Mouse (Mus musculus): ENCODE results near the gene Opn1mw. TPM values are rescaled to one million over a fixed set of nuclear protein-coding genes. Genes with fewer than 3 reads are reported as not detected.

The Opn1mw gene
- total and polyA plus RNA-seq, 3 experiments = not detected

- H3K27ac ChIP-seq = no peak within 1 kb of the TSS
- DNase-seq = no peak
- H3K79me2 ChIP-seq (replicated peaks; ENCODE audit: control insufficient read depth, insufficient read depth, low read length) = no peaks in the 10 kb centered on the region
- TF ChIP-seq POLR2A (IDR thresholded peaks at IDR 0.05; ENCODE audit: insufficient read depth, low read depth, low read length) = no peak
- no peak for TF ChIP-seq CTCF (IDR thresholded peaks at IDR 0.05)
- TF ChIP-seq EP300 (IDR thresholded peaks at IDR 0.05; ENCODE audit: insufficient read depth, low read depth, low read length) = no peak
- H3K9ac ChIP-seq (ENCODE audit: low read depth, low read length) = no peak within 1 kb of the TSS
- H3K4me3 ChIP-seq = no peak within 1 kb of the TSS
- intact Hi-C loops (cut with DNase I) = no loop called here
- H3K27me3 ChIP-seq (ENCODE audit: control insufficient read depth, insufficient read depth, low read length) = no peaks in the 10 kb centered on the region
- H3K36me3 ChIP-seq (ENCODE audit: control insufficient read depth, insufficient read depth, low read length) = no peaks in the 10 kb centered on the region
- no peaks in the 10 kb centered on the region for H3K4me1 ChIP-seq (ENCODE audit: control insufficient read depth, insufficient read depth, low read length)
- WGBS = 88% methylated on average over 1 of the region's 1 CpGs
Observed at GRCm38 (mm10) chrX:74167738-74168137, 40.5 kb downstream of the Opn1mw start, which contains the start of gene Tex28. Gene Tex28, minus strand, starts transcription at chrX:74167838.

DNA sequence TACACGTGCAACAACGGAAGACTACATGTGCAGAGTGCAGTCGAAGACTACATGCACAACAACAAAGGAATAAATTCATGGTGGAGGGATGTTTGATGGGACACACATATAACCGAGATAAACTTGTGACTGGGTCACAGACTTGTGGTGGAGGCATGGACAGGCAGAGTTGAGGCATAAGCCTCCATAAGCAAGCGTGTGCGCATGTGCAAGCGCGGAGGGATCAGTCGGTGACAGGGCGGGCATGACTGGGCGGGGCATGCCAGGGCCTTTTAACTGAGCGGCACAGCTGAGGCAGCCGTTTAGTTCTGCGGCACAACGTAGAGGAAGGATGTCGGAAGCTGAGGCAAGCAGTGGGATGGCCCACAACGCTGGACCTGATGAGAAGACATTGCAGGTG lies 49.7 kb downstream of the Opn1mw start, which contains the start of gene Tktl1:
Gene Tktl1 (plus strand): TSS at position 301 of the 400 bp plus-strand sequence.
- no peak within 1 kb of the TSS for H3K4me3 ChIP-seq
- DNase-seq = no peak
- H3K27me3 ChIP-seq (ENCODE audit: control insufficient read depth, insufficient read depth, low read length) = no peaks in the 10 kb centered on the region
- no peak for TF ChIP-seq EP300 (IDR thresholded peaks at IDR 0.05; ENCODE audit: insufficient read depth, low read depth, low read length)
- TF ChIP-seq CTCF (IDR thresholded peaks at IDR 0.05) = no peak
- TF ChIP-seq POLR2A (IDR thresholded peaks at IDR 0.05; ENCODE audit: insufficient read depth, low read depth, low read length) = no peak
- no peaks in the 10 kb centered on the region for H3K36me3 ChIP-seq (ENCODE audit: control insufficient read depth, insufficient read depth, low read length)
- no peaks in the 10 kb centered on the region for H3K4me1 ChIP-seq (ENCODE audit: control insufficient read depth, insufficient read depth, low read length)
- H3K27ac ChIP-seq = no peak within 1 kb of the TSS
- H3K79me2 ChIP-seq (replicated peaks; ENCODE audit: control insufficient read depth, insufficient read depth, low read length) = no peaks in the 10 kb centered on the region
- H3K9ac ChIP-seq (ENCODE audit: low read depth, low read length) = no peak within 1 kb of the TSS
- intact Hi-C loops (cut with DNase I) = no loop called here
- 88% methylated on average over 17 of the region's 17 CpGs for WGBS

Other genes starting within 250 kb of the Opn1mw start
- not detected for gene Avpr2, start 235.4 kb upstream of the Opn1mw start, total RNA-seq (2021)
- not detected in 2 replicates for gene Avpr2, start 235.4 kb upstream of the Opn1mw start, polyA plus RNA-seq (2012; rRNA removed)
- gene L1cam, start 231.4 kb upstream of the Opn1mw start, total RNA-seq (2021) = 1 to 10 TPM; 2.1 to 3.7 TPM
- 2.9 and 3.3 TPM in 2 replicates for gene L1cam, start 231.4 kb upstream of the Opn1mw start, polyA plus RNA-seq (2012; rRNA removed)
- gene Arhgap4, start 205.6 kb upstream of the Opn1mw start, total RNA-seq (2021) = 1 to 10 TPM; 1.5 to 1.8 TPM
- gene Arhgap4, start 205.6 kb upstream of the Opn1mw start, polyA plus RNA-seq (2012; rRNA removed) = 5.7 and 7.7 TPM in 2 replicates
- 10 to 100 TPM; 50.2 to 63.7 TPM for gene Naa10, start 205.5 kb upstream of the Opn1mw start, total RNA-seq (2021)
- gene Naa10, start 205.5 kb upstream of the Opn1mw start, polyA plus RNA-seq (2012; rRNA removed) = 57.2 and 64.5 TPM in 2 replicates
- 1 to 10 TPM; 3.7 to 7.1 TPM for gene Renbp, start 196.6 kb upstream of the Opn1mw start, total RNA-seq (2021)
- gene Renbp, start 196.6 kb upstream of the Opn1mw start, polyA plus RNA-seq (2012; rRNA removed) = 5.1 and 7.3 TPM in 2 replicates
- gene Hcfc1, start 161.1 kb upstream of the Opn1mw start, total RNA-seq (2021) = 10 to 100 TPM; 37.0 to 37.9 TPM
- 26.3 and 27.6 TPM in 2 replicates for gene Hcfc1, start 161.1 kb upstream of the Opn1mw start, polyA plus RNA-seq (2012; rRNA removed)
- 10 to 100 TPM; 56.7 to 58.0 TPM for gene Irak1, start 103.5 kb upstream of the Opn1mw start, total RNA-seq (2021)
- 112 and 128 TPM in 2 replicates for gene Irak1, start 103.5 kb upstream of the Opn1mw start, polyA plus RNA-seq (2012; rRNA removed)
- gene Mecp2, start 7.9 kb downstream of the Opn1mw start, total RNA-seq (2021) = 10 to 100 TPM; 27.0 to 32.6 TPM
- 6.2 and 9.6 TPM in 2 replicates for gene Mecp2, start 7.9 kb downstream of the Opn1mw start, polyA plus RNA-seq (2012; rRNA removed)
- gene Tex28, start 40.4 kb downstream of the Opn1mw start, total RNA-seq (2021) = not detected
- gene Tex28, start 40.4 kb downstream of the Opn1mw start, polyA plus RNA-seq (2012; rRNA removed) = not detected in 2 replicates
- not detected for gene Tktl1, start 49.8 kb downstream of the Opn1mw start, total RNA-seq (2021)
- gene Tktl1, start 49.8 kb downstream of the Opn1mw start, polyA plus RNA-seq (2012; rRNA removed) = not detected in 2 replicates
- gene Flna, start 122.4 kb downstream of the Opn1mw start, total RNA-seq (2021) = 100 to 1,000 TPM in 1 of 2 experiments, 10 to 100 TPM in 1; 87.4 to 104 TPM
- 218 and 243 TPM in 2 replicates for gene Flna, start 122.4 kb downstream of the Opn1mw start, polyA plus RNA-seq (2012; rRNA removed)
- gene Emd, start 127.2 kb downstream of the Opn1mw start, total RNA-seq (2021) = 10 to 100 TPM; 33.8 to 37.6 TPM
- 49.5 and 75.7 TPM in 2 replicates for gene Emd, start 127.2 kb downstream of the Opn1mw start, polyA plus RNA-seq (2012; rRNA removed)
- 100 to 1,000 TPM; 200 to 274 TPM for gene Rpl10, start 143.3 kb downstream of the Opn1mw start, total RNA-seq (2021)
- gene Rpl10, start 143.3 kb downstream of the Opn1mw start, polyA plus RNA-seq (2012; rRNA removed) = 593 and 754 TPM in 2 replicates
- gene Taz, start 154.4 kb downstream of the Opn1mw start, total RNA-seq (2021) = 10 to 100 TPM; 45.6 to 47.4 TPM
- 93.5 and 103 TPM in 2 replicates for gene Taz, start 154.4 kb downstream of the Opn1mw start, polyA plus RNA-seq (2012; rRNA removed)
- gene Dnase1l1, start 154.9 kb downstream of the Opn1mw start, total RNA-seq (2021) = 10 to 100 TPM; 15.4 to 19.7 TPM
- gene Dnase1l1, start 154.9 kb downstream of the Opn1mw start, polyA plus RNA-seq (2012; rRNA removed) = 21.2 and 33.2 TPM in 2 replicates
- gene Atp6ap1, start 169.6 kb downstream of the Opn1mw start, total RNA-seq (2021) = 100 to 1,000 TPM; 131 to 132 TPM
- 240 and 378 TPM in 2 replicates for gene Atp6ap1, start 169.6 kb downstream of the Opn1mw start, polyA plus RNA-seq (2012; rRNA removed)
- 10 to 100 TPM; 63.1 to 71.6 TPM for gene Gdi1, start 177.5 kb downstream of the Opn1mw start, total RNA-seq (2021)
- gene Gdi1, start 177.5 kb downstream of the Opn1mw start, polyA plus RNA-seq (2012; rRNA removed) = 121 and 191 TPM in 2 replicates
- gene Fam50a, start 185.6 kb downstream of the Opn1mw start, total RNA-seq (2021) = 10 to 100 TPM; 24.6 to 24.9 TPM
- 7.1 and 10.2 TPM in 2 replicates for gene Fam50a, start 185.6 kb downstream of the Opn1mw start, polyA plus RNA-seq (2012; rRNA removed)
- gene Plxna3, start 201.6 kb downstream of the Opn1mw start, total RNA-seq (2021) = 1 to 10 TPM in 1 of 2 experiments, under 1 TPM in 1; 0.65 to 1.0 TPM
- 4.7 and 5.6 TPM in 2 replicates for gene Plxna3, start 201.6 kb downstream of the Opn1mw start, polyA plus RNA-seq (2012; rRNA removed)
- gene Lage3, start 226.2 kb downstream of the Opn1mw start, total RNA-seq (2021) = 10 to 100 TPM; 24.4 to 32.0 TPM
- 38.5 and 44.6 TPM in 2 replicates for gene Lage3, start 226.2 kb downstream of the Opn1mw start, polyA plus RNA-seq (2012; rRNA removed)
- 10 to 100 TPM; 68.5 to 79.2 TPM for gene Ubl4a, start 245.8 kb downstream of the Opn1mw start, total RNA-seq (2021)
- 58.1 and 93.7 TPM in 2 replicates for gene Ubl4a, start 245.8 kb downstream of the Opn1mw start, polyA plus RNA-seq (2012; rRNA removed)
- gene Slc10a3, start 245.9 kb downstream of the Opn1mw start, total RNA-seq (2021) = 1 to 10 TPM; 5.1 to 5.8 TPM
- 10.4 and 12.6 TPM in 2 replicates for gene Slc10a3, start 245.9 kb downstream of the Opn1mw start, polyA plus RNA-seq (2012; rRNA removed)

Measured in heart, adult 2 months (tissue).